Mouse (Mus musculus): ENCODE measurements around the gene Hist1h1a.

DNA sequence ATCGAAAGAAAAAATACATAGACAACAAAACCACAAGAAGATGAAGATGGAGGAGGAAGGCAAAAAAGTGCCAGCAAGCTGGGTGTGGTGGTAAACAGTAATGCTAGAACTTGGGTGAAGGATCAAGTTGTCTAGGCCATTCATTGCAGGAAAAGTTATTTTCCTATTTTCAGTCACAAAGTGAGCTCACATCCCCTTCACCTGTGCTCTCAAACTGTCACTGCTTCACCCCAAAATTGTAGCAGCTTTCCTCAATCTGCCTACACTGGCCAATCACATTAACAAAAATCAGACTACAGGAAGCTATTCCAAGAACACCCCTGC lies 3.6 kb upstream of the Hist1h1a start:
- TF ChIP-seq CHD2 (IDR thresholded peaks at IDR 0.05; ENCODE audit: low read length) (no peak), RCOR1 (IDR thresholded peaks at IDR 0.05; ENCODE audit: low read depth, low read length) (no peak), ELF1 (IDR thresholded peaks at IDR 0.05; ENCODE audit: low read depth, low read length) (no peak), MYC (IDR thresholded peaks at IDR 0.05; ENCODE audit: low read depth, low read length) (no peak), POLR2A (IDR thresholded peaks at IDR 0.05; ENCODE audit: control insufficient read depth in 1 of 2, insufficient read depth in 1 of 2, low read depth in 1 of 2, low read length in 2 of 2, poor library complexity in 1 of 2) (no peak)

Measured in MEL (cell line).